Mouse (Mus musculus): ENCODE results near the gene Meis1. TPM values are rescaled to one million over a fixed set of nuclear protein-coding genes. Genes with fewer than 3 reads are reported as not detected.

The Meis1 gene
- polyA plus RNA-seq, 1 experiment from 2014 or later: 112 TPM

DNA sequence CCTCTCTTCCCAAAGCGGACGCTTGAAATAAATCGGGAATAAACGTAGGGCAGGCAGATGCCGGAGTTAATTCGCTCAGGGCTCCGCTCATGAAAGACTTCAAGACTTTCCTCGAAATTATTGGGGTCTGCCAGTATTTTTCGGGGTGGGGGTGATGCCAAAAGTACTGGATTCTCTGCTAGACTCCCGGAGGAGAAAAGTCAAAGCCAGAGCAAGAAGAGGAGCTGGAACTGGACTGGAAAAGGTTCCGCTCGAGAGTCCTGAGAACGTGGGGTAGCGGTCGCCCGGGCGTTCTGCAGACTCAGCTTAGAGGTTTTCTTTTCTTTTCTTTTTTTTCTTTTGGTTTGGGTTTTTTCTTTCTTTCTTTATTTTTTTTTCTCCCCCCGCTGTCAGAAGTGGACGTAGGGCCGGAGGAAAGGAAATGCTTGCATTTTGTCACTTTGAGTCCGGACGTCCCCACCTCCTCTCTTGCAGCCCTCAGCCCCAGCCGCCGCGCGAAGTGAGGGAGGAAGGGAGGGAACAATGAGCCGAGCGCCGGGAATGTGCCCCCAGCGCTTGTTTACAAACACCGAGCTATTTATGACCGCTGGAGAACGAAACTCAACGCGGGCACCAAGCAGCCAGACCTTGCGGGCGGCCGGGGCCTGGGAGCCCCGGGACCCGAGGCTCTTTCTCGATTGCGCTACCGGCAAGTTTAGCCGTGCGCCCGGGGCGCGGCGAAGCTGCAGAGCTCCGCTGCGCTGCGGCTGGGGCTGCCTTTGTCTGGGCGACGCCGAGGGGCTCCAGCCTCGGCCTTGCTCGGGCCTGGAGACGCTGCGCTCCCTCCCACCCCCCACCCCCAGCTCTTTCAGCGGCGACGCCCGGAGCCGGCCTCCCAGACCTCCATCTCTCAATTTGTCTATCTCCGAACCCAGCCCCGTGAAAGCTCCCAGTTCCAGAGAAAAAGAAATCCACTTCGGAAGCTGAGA, 703 bp upstream of the Meis1 start:
- H3K27ac ChIP-seq: peak overlapping the region; percentile 99
- peak overlapping the region; percentile 70 for H3K4me3 ChIP-seq (replicated peaks)
- H3K4me1 ChIP-seq (replicated peaks): peaks cover 10% of the 10 kb centered on the region
- H3K9ac ChIP-seq: peak overlapping the region; percentile 93
- no peaks in the 10 kb centered on the region for H3K9me3 ChIP-seq
- no peaks in the 10 kb centered on the region for H3K27me3 ChIP-seq (replicated peaks)
- peak; percentile 31 for ATAC-seq
- under 1% methylated on average over 67 of the region's 67 CpGs for WGBS
- H3K4me2 ChIP-seq (replicated peaks): peak overlapping the region; percentile 80
- H3K36me3 ChIP-seq: no peaks in the 10 kb centered on the region

DNA sequence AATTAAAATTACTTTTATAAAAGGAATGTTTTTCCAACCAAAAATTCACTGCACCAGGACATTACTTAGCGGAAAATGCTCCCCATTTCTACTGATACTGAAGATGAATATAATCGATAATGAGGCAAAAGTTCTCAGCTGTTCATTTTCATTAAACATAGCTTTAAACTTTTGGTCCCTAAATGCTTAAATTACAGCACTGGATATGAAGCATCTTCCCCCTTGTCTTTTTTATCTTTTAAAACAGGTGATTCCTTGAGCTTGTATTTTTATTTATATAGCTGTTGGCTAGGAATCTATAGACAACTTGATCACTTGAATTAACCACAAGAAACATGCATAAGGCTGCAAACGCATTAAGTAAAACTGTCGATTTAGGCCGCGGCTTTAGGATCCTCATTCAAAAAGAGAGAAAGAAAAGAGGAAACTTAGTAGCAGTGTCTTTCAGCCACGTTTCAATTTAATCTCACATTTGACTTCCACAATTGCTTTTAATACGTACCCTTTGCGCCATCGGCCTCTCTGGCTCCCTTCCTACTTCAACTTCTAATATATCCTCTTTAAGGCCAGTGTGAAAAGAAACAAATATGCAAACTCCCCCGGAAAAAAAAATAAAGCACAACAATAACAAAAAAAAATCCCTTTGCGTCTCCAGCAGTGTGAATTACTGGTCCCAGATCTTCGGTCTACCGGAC, 919 bp downstream of the Meis1 start:
- peak overlapping the region; percentile 99 for H3K27ac ChIP-seq
- peak overlapping the region; percentile 80 for H3K4me2 ChIP-seq (replicated peaks)
- peak overlapping the region; percentile 93 for H3K9ac ChIP-seq
- peak overlapping the region; percentile 70 for H3K4me3 ChIP-seq (replicated peaks)
- no peaks in the 10 kb centered on the region for H3K9me3 ChIP-seq
- WGBS: under 1% methylated on average over 14 of the region's 14 CpGs
- no peaks in the 10 kb centered on the region for H3K36me3 ChIP-seq
- no peaks in the 10 kb centered on the region for H3K27me3 ChIP-seq (replicated peaks)
- ATAC-seq: no peak
- peaks cover 10% of the 10 kb centered on the region for H3K4me1 ChIP-seq (replicated peaks)

DNA sequence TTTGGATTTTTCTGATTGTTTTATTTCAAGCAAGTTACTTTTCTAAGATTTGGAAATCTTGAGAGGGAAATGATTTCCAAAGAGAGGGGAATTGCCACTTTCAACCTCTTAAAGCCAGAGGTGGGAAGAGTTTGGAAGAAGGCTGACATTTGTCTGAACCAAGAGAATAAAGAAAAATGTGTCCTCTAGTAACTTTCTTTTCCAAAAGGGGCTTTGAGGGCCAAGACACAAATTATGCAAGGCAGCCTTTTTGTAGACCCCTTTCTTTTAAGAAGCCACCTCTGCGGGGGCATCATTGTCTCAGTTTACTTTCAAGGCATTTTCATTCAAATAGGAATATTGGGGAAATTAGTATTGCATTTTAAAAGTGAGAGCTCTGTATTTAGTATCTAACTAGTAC, 1.5 kb downstream of the Meis1 start:
- H3K9ac ChIP-seq: peak overlapping the region; percentile 74
- 2% methylated on average over 1 of the region's 1 CpGs for WGBS
- no peaks in the 10 kb centered on the region for H3K9me3 ChIP-seq
- H3K27ac ChIP-seq: peak overlapping the region; percentile 78
- ATAC-seq: no peak
- no peaks in the 10 kb centered on the region for H3K36me3 ChIP-seq
- H3K27me3 ChIP-seq (replicated peaks): no peaks in the 10 kb centered on the region
- H3K4me3 ChIP-seq (replicated peaks): peak overlapping the region; percentile 70
- peaks cover 8% of the 10 kb centered on the region for H3K4me1 ChIP-seq (replicated peaks)
- H3K4me2 ChIP-seq (replicated peaks): peak overlapping the region; percentile 80

DNA sequence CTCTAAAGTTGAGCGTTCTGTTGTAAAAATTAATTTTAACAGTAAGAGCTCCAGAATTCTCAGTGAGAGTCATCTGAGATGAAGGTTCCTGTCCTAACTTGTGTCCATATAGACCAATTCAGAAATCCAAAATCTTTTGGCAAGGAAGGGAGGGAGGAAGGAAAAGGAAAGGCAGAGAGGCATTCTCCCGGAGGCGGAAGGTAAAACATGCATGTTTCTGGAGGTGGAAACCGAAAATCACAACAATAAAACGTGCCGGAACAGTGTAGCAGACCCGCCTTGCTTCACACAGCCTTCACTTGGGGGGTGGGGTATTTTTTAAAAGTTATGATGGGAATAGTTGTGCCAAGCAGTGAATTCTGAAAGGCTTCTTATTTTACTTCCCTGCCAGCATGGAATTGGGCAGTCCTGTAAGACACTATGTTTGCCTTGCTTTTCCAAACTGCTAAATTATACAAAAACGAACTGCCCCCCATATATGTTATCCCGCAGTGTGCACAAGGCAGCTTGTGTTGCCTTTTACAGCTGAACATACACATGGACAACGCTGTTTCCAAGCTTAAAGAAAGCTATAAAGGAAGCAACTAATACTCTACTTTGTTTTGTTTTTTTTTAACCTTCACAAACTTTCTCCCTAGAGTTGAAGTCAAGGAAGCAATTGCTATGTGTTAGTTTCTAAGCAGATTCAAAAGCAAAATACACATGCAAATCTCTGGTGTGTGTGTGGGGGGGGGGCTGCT, 2.1 kb downstream of the Meis1 start:
- no peak for ATAC-seq
- no peaks in the 10 kb centered on the region for H3K27me3 ChIP-seq (replicated peaks)
- peak overlapping the region; percentile 78 for H3K27ac ChIP-seq
- no peaks in the 10 kb centered on the region for H3K9me3 ChIP-seq
- H3K4me2 ChIP-seq (replicated peaks): peak overlapping the region; percentile 80
- H3K9ac ChIP-seq: peak overlapping the region; percentile 74
- 3% methylated on average over 10 of the region's 10 CpGs for WGBS
- H3K4me3 ChIP-seq (replicated peaks): peak overlapping the region; percentile 70
- no peaks in the 10 kb centered on the region for H3K36me3 ChIP-seq
- H3K4me1 ChIP-seq (replicated peaks): peaks cover 8% of the 10 kb centered on the region

DNA sequence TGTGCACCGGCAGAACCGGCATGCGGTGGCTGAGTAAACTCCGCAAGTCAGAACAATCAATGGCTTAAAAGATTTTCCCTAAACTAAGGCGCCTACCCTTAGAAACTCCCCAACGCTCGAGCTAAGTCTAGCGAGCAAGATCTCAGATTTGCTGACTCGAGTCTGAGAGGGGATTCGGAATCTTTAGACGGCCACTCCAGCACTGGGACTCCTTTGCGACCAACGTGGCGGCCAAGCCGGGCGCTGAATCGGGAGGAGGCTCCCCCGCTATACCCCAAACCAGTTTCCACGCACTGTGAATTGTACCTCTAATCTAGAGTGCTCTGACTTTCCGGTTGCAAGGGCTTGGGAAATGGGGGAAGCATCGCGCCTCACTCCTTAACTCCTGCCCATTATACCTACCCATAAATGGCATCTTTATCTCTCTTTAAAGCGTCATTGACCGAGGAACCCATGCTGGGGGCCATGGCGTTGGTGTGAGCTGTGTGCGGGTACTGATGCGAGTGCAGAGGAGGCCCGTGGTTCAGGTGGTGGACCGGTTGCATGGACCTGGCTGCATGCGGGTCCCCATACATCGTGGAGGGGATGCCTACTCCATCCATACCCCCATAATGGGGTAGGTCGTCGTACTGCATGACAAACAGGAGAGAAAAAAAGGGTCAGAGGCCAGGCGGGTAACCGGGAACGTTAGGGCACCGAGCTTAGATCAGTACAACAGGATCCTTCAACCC, 2.9 kb downstream of the Meis1 start:
- Histone ChIP-seq H3K27ac (peak overlapping the region; percentile 78), H3K4me2 (replicated peaks) (peak overlapping the region; percentile 80), H3K4me1 (replicated peaks) (peaks cover 1% of the 10 kb centered on the region; the same call in 1 of the 2 replicates), H3K9ac (peak overlapping the region; percentile 74), H3K27me3 (replicated peaks) (no peaks in the 10 kb centered on the region), H3K36me3 (no peaks in the 10 kb centered on the region), H3K4me3 (replicated peaks) (peak overlapping the region; percentile 70), H3K9me3 (no peaks in the 10 kb centered on the region)
- ATAC-seq: no peak
- under 1% methylated on average over 37 of the region's 37 CpGs for WGBS

DNA sequence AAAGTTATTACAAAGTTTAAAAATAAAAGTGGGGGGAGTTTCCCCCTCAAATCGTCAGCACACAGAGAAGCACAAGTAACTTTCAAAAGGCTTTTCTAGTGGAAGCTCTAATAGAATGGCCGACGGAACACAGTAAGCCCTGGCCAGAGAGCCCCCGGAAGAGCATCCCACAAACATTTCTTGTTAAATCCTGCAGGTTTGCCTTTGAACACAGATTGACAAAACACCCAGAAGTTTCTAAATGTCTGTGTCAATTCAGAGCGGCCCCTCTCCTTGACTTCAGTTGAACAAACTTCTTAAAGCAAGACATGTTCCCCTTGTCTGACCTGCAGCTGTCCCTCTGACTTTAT, 3.4 kb downstream of the Meis1 start:
- Histone ChIP-seq H3K4me3 (replicated peaks) (peak overlapping the region; percentile 70), H3K27ac (peak overlapping the region; percentile 78), H3K4me2 (replicated peaks) (peak overlapping the region; percentile 80), H3K9ac (peak overlapping the region; percentile 74), H3K27me3 (replicated peaks) (no peaks in the 10 kb centered on the region), H3K9me3 (no peaks in the 10 kb centered on the region), H3K4me1 (replicated peaks) (no peaks in the 10 kb centered on the region), H3K36me3 (no peaks in the 10 kb centered on the region)
- no peak for ATAC-seq
- 5% methylated on average over 5 of the region's 5 CpGs for WGBS

DNA sequence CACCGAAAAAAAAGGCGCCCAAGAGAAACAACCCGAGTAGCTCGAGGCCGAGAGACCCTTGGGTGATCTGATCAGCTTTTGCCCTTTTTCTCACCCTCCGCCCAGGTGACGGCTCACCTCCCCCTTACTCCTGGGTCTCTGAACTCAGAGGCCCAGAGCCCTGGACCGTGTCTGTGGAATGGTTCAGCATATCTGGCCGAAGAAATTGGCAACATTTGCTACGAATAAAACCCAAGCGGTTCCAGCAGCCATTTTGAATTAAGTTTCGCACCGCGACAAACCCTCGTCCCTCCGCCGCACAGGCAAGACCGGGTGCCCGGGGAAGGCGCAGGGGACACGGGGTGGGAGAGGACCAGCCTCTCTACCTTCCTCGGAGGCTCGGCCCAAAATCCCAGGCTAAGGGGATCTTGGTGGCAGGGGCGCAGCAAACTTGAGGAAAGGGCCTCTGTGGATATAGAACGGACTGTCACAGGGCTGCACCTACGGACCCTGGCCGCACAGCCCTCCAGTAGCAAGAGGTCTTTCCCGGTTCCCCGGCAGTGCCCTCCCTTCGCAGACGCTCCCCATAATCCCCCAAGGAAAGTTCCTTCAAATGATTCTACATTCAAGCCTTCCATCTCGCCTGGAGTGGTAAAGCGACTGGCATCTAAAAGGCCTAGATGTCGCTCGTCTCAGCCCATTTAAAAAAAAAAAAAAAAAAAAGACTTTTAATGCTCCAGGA, 4.2 kb downstream of the Meis1 start:
- Histone ChIP-seq H3K27me3 (replicated peaks) (no peaks in the 10 kb centered on the region), H3K4me2 (replicated peaks) (peak overlapping the region; percentile 80), H3K4me1 (replicated peaks) (no peaks in the 10 kb centered on the region), H3K36me3 (no peaks in the 10 kb centered on the region), H3K9me3 (no peaks in the 10 kb centered on the region), H3K4me3 (replicated peaks) (peak overlapping the region; percentile 70), H3K27ac (peak overlapping the region; percentile 78), H3K9ac (peak overlapping the region; percentile 74)
- WGBS: 3% methylated on average over 35 of the region's 35 CpGs
- ATAC-seq: no peak

DNA sequence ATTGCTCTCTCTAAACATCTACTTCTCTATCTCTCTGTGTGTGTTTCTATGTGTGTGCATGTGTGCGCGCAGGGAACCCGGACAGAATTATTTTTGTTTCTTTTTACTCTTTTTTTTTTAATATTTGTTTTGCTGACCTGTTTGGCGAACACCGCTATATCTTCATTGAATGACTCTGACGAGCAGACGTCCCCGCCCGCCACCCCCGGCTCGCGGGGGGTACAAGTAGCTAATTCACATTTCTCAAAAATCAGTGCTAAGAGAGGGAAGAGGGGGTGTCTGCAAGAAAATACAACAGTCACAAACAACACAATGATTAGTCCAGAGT, 4.7 kb downstream of the Meis1 start:
- ATAC-seq: no peak
- Histone ChIP-seq H3K36me3 (no peaks in the 10 kb centered on the region), H3K4me1 (replicated peaks) (no peaks in the 10 kb centered on the region), H3K4me2 (replicated peaks) (peak overlapping the region; percentile 80), H3K4me3 (replicated peaks) (peak overlapping the region; percentile 70), H3K9me3 (no peaks in the 10 kb centered on the region), H3K27ac (peak overlapping the region; percentile 78), H3K9ac (peak overlapping the region; percentile 74), H3K27me3 (replicated peaks) (no peaks in the 10 kb centered on the region)
- WGBS: 14% methylated on average over 12 of the region's 12 CpGs

DNA sequence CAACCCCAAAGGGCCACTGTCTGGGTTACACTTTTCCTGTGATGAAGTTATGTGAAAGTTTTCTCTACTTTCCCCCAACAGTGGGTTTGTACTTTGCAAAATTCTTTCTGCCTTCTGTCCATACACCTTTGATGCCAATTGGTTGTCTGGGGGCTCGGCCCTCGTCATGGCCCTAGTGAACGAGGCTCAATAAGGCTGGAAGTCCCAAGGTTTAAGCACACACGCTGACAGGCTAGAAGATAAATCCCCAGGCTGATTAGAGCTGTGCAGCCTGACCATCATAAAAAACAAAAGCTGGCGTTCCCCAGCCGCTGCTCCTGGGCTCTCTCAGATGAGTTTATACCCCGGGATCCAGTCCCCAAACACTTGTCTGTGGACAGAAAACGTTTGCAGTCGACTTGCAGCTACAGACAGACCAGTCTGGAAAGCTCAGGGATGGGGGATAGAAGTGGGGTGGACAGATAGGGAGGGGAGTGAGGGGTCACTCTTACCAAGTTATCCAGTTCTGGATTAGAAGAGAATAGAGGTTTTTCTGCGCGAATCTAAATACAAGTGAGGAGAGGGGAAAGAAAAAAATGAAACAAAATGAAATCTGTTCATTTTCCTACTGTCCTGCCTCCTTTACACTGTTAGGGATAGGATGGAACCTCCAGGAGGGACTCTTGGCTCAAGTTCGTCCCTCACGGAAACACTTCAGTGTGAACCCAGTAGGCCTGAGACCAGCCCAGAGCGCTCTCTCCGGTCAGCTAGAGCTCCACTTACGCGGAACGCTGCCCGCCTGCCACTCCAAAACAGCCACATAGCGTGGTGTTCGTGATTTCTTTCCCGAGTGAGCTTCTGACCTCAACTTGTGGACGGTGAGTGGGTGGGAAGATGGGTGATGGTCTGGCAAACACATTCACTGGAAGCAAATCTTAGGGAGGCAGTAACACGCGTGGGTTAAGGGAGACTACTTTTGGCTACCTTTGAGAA, 5.4 kb downstream of the Meis1 start:
- Histone ChIP-seq H3K27me3 (replicated peaks) (no peaks in the 10 kb centered on the region), H3K36me3 (no peaks in the 10 kb centered on the region), H3K4me2 (replicated peaks) (peak overlapping the region; percentile 80), H3K9ac (peak overlapping the region; percentile 74), H3K27ac (peak overlapping the region; percentile 78), H3K4me3 (replicated peaks) (peak overlapping the region; percentile 70), H3K4me1 (replicated peaks) (no peaks in the 10 kb centered on the region), H3K9me3 (no peaks in the 10 kb centered on the region)
- 15% methylated on average over 25 of the region's 25 CpGs for WGBS
- ATAC-seq: 0 out of 2 replicates have a peak, but pooled peaks have one; percentile 18

DNA sequence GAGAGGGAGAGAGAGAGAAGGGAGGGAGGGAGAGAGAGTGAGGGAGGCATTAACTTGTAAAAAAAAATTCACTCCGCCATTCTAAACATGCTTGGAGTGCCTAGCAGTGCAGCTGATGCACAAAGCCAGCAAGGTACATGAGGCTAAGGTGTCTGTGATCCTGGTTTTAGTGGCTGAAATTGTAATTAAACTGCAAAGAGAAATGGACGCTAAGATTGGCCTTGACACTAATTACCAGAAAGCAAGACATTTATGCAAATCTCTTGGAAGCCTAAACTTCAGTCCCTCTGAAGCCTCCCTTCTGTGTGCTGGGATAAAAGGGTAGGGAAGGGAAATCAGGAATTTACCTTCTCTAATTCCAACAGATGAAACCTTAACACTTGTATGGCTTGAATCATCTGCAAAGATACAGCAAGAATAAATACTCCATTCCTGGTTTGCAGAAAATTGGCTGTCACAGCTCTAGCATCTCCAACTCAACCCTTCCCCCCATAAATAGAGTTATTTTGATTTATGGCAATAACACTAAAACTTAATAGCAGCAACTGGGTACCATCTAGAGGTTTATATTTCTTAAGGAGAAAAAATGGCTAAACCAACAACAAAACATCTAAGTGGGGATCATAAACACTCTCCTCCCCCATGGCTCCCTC, 6.2 kb downstream of the Meis1 start:
- peak overlapping the region; percentile 74; the same call in 1 of the 2 replicates for H3K9ac ChIP-seq
- H3K9me3 ChIP-seq: no peaks in the 10 kb centered on the region
- WGBS: 24% methylated on average over 2 of the region's 2 CpGs
- peak overlapping the region; percentile 80 for H3K4me2 ChIP-seq (replicated peaks)
- no peaks in the 10 kb centered on the region for H3K27me3 ChIP-seq (replicated peaks)
- H3K27ac ChIP-seq: peak overlapping the region; percentile 78
- H3K4me3 ChIP-seq (replicated peaks): peak overlapping the region; percentile 70
- H3K4me1 ChIP-seq (replicated peaks): peaks cover 3% of the 10 kb centered on the region; the same call in 1 of the 2 replicates
- ATAC-seq: no peak; the same call in 1 of the 2 replicates
- no peaks in the 10 kb centered on the region for H3K36me3 ChIP-seq

All from intestine, embryonic 15.5 days (tissue).